Mouse (Mus musculus) retina, postnatal 1 day (tissue): Measurements from ENCODE around the gene Gcdh.

Experiments used
- DNase-seq: peaks from one replicate; pipeline ENCODE4 v3.0.0-alpha.2; 2012

Gcdh gene

DNA sequence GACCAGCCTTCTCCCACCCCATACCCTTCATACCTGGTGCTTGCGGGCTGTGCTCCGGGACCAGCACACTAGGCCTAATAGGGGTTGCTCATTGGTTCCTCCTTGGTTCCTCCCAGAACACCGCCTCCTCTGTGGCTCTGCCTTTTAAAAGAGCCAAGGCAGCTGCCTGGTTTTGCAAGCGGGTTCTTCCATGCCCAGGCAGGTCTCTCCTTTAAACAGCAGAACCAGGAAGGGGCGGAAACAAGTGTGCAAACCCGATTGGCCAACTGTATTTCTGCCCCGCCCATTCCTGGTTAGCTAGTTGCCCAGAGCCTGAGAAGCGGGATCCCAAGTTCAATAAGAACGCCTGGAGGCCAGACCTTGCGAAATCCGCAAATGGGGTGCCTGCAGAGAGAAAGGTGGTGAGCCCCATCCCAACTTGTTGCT, at the start of gene Gcdh:
Gcdh (minus strand) TSS at position 213 of the 426 bp plus-strand sequence.
- DNase-seq, result peak; percentile 97

DNA sequence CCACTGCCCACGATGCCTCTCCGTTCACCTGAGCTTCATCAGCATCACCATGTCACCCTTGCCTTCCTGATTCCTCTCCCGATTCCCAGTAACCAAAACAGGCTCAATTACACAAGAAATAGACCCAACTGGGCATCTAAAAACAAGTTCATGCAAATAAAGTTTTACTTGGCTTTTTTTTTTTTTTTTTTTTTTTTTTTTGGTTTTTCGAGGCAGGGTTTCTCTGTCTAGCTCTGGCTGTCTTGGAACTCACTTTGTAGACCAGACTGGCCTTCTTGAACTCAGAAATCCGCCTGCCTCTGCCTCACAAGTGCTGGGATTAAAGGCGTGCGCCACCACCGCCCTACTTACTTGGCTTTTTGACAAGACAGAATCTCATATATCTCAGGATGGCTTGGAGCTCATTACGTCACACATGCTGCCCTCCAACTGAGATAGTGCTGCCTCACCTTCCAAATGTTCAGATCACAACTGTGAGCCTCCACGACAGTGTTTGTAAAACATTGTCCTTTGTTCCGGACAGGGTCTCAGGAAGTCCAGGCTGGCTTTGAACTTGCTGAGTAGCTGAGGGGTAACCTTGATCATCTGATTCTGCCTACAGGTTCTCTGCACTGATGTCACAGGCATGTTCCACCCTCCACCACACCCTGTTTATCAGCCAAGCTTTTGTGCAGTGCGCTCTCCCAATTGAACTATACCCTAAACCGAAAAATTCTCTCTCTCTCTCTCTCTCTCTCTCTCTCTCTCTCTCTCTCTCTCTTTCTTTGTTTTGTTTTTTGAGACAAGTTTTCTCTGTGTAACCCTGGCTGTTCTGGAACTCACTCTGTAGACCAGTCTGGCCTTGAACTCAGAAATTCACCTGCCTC, 44.1 kb upstream of the Gcdh start:
- no peak for DNase-seq

- DNase-seq, result peak; percentile 86
Observed at GRCm38 (mm10) chr8:84936962-84937546, 43.3 kb upstream of the Gcdh start, which contains the start of gene Mast1. Mast1 (minus strand) TSS chr8:84937359.

- peak; percentile 60 for DNase-seq
Observed at GRCm38 (mm10) chr8:84936041-84936961, 42.6 kb upstream of the Gcdh start.

DNA sequence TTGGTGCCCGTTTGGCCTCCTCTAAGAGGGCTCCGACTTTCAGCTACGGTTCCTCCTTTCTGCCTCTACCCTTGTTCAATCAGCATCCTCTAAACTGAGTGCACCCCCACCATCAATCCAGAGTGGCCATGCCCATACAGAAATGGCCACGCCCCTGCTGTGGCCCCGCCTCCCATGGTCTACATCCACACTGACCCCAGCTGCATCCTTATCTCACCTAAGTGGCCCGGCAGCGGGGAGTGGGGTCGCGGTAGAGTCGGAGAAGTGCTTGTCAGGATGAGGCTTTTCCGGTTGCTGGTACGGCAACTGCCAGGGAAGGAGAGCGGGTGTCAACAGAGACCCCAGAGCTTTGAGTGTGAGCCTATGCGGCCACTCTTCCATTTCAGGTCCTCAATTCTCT, 41.8 kb upstream of the Gcdh start:
- DNase-seq, result peak; percentile 57

GRCm38 (mm10) chr8:84934860-84935259, 41.1 kb upstream of the Gcdh start:
- peak; percentile 93 for DNase-seq

DNA sequence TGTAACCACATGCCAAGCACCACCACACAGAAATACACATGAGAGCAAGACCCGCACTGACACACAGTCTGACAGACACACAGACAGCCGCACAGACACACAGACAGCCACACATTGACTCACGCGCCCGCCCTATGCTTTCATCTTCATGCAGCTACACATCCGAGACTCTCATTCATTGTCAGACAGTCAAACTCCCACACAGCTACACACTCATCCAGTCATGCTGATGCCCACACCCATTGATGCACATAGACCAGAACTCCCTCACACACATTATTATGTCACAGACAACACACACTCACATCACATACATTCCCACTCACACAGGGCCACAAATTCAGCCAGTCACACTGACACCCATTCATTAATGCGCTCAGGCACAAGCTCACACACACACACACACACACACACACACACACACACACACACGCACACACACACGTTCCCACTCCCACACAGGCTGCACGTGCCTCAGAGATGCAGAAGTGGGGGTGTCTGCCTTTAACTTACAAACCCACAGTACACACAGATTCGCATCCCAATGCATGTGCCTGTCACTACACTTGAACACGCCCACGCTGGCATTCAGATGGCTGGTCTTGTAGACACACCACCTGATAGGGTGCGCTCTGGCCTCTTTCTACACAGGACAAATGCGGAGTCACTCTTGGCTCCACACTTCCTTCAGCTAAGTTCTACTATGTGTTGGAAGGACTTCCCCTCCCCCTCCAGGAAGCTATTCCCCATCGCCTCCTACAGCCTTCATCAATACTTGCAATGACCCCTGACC, 40.2 kb upstream of the Gcdh start:
- no peak for DNase-seq

- DNase-seq, result no peak
Observed at GRCm38 (mm10) chr8:84930582-84930981, 36.9 kb upstream of the Gcdh start.

DNA sequence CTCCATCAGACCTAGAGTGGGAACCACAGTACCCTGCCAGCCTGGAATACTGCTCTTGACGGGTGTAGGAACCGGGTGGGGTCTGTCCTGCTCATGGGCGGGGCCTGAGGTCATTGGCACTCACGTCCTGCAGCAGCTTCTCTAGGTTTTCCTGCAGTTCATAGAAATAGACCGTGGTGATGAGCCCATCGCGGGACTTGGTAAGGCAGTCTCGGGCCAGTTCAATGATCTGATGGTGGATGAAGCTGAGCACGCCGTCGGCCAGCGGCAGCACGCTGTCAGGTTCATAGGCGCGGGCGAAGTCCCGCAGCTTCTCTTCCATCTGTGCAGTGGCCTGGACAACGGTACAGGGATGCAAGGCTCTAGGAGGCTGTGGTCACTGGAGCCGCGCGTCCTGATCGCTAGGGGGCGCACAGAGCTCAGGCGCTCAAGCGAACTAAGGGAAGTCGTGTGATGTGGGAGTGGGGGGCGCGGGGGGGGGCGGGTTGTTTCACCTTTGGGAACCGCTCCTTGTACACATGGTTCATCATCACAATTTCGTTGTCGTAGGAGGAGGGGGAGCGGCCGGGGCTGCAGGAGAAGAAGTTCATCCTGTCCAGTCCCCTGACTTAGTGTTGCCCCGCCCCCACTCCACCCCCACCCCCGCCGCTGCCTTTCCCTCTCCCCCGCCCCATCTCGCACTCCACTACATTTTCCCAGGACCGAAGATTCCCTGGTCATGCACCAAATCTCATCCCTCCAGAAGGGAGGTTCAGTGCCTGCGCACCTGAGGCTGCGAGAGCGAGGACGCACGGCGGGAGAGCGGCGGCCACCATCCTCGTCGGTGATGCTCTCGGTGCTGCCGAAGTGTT, 35.0 kb upstream of the Gcdh start:
- peak; percentile 89 for DNase-seq

- DNase-seq, result no peak
Observed at GRCm38 (mm10) chr8:84927513-84927912, 33.8 kb upstream of the Gcdh start.

DNA sequence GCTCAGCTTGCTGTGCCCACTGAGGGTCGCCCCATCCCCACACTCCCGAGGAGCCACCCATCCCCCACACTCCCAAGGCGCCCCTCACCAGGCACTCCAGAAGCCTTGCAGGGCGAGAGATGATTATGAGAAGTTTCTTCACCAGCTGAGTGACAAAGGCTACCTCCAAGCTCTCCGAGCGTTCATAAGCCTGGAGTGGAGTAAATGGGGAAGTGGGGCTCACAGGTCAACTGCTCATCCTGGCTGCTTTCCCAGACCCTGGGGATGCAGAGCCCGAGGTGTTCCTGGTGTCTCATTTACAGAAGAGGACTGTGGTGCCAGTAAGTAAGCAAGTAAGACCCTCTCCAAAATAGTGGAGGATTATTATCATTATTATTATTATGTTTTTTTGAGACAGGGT, 31.8 kb upstream of the Gcdh start:
- DNase-seq, result no peak

- DNase-seq, result no peak
Observed at GRCm38 (mm10) chr8:84921596-84921995, 27.9 kb upstream of the Gcdh start.

DNA sequence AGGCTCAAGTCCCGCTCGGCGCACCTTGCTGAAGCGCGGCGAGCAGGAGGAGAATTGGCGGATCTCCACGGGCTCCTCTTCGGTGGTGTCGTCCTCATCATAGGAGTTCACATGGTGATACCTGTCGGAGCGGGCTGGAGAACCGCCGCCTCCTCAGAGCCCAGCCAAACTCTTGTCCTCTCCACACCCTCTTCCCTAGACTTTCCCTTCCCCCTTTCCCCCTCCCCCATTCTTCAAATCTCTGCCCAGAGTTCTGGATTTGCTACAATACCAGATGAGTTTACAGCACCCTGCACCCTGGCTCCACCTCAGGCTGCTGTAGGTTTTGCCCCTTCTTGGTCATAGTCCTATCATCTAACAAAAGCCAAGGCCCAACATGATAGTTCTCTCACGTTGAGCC, 24.9 kb upstream of the Gcdh start:
- DNase-seq, result no peak

- DNase-seq, result no peak
Observed at GRCm38 (mm10) chr8:84917781-84918180, 24.1 kb upstream of the Gcdh start.

DNA sequence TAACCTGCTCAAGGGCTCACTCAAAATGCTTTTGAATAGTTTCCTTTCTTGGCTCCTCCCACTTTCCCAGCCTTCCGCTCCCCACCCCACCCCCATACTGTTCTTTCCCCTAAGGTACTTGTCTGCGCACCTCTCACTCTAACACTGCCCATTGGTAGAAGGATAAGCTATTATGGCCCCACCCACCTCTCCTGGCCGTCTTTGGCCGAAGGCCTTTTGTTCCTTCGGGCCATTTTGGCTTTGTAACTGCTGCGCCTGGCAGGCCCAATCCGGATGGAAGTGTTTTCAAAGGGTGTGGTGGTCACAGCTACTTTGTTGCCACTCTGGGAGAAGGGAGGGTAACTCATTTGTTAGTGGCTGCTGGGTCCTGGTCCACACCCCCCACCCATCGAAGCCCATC, 21.5 kb upstream of the Gcdh start:
- no peak for DNase-seq

DNA sequence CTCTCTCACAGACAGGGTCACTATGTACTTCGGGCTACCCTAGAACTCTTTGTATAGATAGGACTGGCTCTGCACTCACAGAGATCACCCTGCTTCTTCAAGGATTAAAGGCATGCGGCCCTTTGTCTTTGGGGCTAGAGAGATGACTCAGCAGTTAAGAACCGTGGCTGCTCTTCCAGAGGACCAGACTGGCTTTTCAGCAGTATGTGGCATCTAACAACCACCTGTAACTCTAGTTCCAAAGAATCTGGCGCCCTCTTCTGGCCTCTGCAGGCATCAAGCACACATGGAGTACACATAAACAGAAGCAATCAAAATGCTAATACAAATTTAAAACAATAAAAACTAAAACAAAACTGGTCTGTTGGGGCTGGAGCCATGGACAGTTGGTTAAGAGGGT, 20.2 kb upstream of the Gcdh start:
- DNase-seq, result peak; percentile 64

DNA sequence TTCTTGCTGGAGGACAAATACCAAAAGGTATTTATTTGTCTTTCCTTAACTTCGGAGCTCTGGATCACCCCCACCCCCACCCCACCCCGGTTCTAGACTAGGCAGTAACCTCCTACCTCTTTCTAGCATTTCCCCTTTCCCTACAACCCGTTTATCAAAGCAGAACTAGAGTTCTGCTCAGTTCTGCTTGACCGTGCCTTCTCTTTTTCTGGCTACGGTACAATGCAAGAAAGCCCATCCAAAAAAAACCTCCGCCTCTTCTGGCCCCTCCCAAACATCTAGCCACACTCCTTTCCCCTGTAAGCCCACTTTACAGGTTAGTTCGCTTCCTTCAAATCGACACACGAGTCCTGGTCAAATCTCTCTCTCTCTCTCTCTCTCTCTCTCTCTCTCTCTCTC, 19.8 kb upstream of the Gcdh start:
- DNase-seq, result no peak

DNA sequence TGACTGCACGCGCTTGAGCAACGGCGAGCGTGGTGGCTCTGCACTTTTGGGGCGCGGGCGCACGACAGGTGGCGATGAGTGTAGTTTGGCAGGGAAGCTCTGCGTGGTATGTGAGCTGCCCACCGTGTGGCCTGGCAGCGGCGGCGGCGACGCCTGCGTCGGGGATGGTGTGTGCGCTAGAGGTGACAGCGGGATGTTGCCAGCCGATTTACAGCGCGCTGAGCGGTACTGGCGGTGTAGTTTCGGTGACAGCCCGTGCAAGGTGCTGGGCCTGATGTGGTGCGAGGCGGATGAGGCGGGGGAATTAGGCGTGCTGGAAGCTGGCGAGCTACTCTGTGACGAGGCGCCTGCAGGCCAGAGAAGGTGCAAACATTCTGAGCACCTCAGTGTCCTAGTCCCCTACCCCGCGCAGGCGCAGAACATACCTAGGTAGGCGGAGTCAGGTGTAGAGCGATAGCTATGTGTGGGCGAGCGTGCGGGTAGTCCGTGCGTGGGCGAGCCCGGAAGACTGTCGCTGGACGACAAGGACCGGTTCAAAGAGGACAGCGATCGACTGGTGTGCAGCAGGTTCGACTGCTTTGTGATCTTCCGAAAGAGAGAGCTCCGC, 19.3 kb upstream of the Gcdh start:
- peak; percentile 72 for DNase-seq

GRCm38 (mm10) chr8:84912391-84912790, 18.7 kb upstream of the Gcdh start:
- DNase-seq, result no peak

DNA sequence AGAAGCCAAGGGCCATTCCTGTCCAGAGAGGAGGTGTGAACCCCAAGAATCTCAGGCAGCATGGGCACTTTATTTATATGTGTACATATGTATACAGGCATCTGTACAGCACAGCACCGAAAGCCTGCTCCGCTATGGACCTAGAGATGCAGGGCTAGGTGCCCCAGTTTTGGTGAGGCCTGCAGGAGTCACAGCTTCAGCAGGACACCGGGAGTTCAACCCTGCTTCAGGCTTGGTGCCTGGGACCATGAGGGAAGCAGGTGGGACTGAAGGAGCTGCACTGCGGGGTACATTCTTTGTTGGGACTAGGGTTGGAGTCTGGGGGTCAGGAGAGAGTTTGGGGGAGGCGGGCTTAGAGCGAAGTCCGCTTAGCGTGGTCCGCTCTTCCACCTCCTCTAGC, 18.1 kb upstream of the Gcdh start:
- no peak for DNase-seq

DNA sequence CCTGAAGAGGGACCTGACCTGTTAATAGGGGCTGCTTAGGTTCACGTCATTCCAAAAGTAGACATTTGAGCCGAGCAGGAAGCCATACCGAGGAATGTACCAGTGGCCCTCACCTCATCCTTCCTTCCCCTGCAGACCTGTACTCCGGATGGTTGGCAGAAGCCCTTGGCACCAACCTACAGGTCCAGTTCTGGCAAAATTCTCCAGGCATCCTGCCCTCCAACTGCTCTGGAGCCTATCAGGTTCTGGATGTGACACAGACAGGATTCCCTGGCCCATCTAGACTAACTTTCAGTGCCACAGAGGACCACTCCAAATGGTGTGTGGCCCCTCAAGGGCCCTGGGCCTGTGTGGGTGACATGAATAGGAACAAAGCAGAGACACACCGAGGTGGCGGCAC, 16.8 kb upstream of the Gcdh start:
- no peak for DNase-seq
